Mouse (Mus musculus): Measurements from ENCODE around the gene Ldlrad3.

GRCm38 (mm10) chr2:102231470-102231869, 45.3 kb upstream of the Ldlrad3 start:
- TF ChIP-seq POLR2A (IDR thresholded peaks at IDR 0.05; ENCODE audit: low read depth, low read length) (no peak), CTCF (IDR thresholded peaks at IDR 0.05; ENCODE audit: extremely low read depth, insufficient read length, insufficient replicate concordance, low read depth, low read length) (no peak)
